Mouse (Mus musculus): Measurements from ENCODE around the gene Sned1. TPM values are rescaled to one million over a fixed set of nuclear protein-coding genes. Genes with fewer than 3 reads are reported as not detected.

The Sned1 gene
- polyA plus RNA-seq, 2 experiments: 0.25 TPM

- WGBS (ENCODE audit: insufficient replicate concordance): 30% methylated on average over 2 of the region's 2 CpGs
- H3K36me3 ChIP-seq (replicated peaks; ENCODE audit: control insufficient read depth, insufficient read depth, low read depth): no peaks in the 10 kb centered on the region
- H3K4me1 ChIP-seq (replicated peaks; ENCODE audit: control insufficient read depth in 2 of 2, insufficient read depth in 2 of 2, low read length in 1 of 2): no peaks in the 10 kb centered on the region
- H3K27ac ChIP-seq: no peak overlapping the region
- H3K9ac ChIP-seq (replicated peaks): no peak overlapping the region
- ATAC-seq (ENCODE audit: insufficient read depth) (no peak), DNase-seq (ENCODE audit: low read depth in 3 of 3, low spot score in 3 of 3) (no peak)
- H3K27me3 ChIP-seq (ENCODE audit: control insufficient read depth, insufficient read depth, low read length): no peaks in the 10 kb centered on the region
- no peak overlapping the region for H3K4me2 ChIP-seq (ENCODE audit: low read depth)
- no peak overlapping the region for H3K4me3 ChIP-seq (ENCODE audit: insufficient read depth in 1 of 2, low read depth in 2 of 2, low read length in 2 of 2)
- TF ChIP-seq EP300 (IDR thresholded peaks at IDR 0.05; ENCODE audit: low read depth) (no peak), CTCF (IDR thresholded peaks at IDR 0.05; ENCODE audit: low read depth) (no peak)
- no peaks in the 10 kb centered on the region for H3K9me3 ChIP-seq (ENCODE audit: control insufficient read depth, low read length)
Observed at GRCm38 (mm10) chr1:93245936-93246335, 10.3 kb downstream of the Sned1 start.

- Histone ChIP-seq H3K9ac (replicated peaks) (no peak overlapping the region), H3K27ac (no peak overlapping the region), H3K4me2 (ENCODE audit: low read depth) (no peak overlapping the region), H3K27me3 (ENCODE audit: control insufficient read depth, insufficient read depth, low read length) (no peaks in the 10 kb centered on the region), H3K9me3 (ENCODE audit: control insufficient read depth, low read length) (no peaks in the 10 kb centered on the region), H3K4me1 (replicated peaks; ENCODE audit: control insufficient read depth in 2 of 2, insufficient read depth in 2 of 2, low read length in 1 of 2) (no peaks in the 10 kb centered on the region), H3K36me3 (replicated peaks; ENCODE audit: control insufficient read depth, insufficient read depth, low read depth) (no peaks in the 10 kb centered on the region), H3K4me3 (ENCODE audit: insufficient read depth in 1 of 2, low read depth in 2 of 2, low read length in 2 of 2) (no peak overlapping the region)
- 42% methylated on average over 2 of the region's 2 CpGs for WGBS (ENCODE audit: insufficient replicate concordance)
- DNase-seq (ENCODE audit: low read depth in 3 of 3, low spot score in 3 of 3) (no peak), ATAC-seq (ENCODE audit: insufficient read depth) (no peak)
- no peak for TF ChIP-seq EP300 (IDR thresholded peaks at IDR 0.05; ENCODE audit: low read depth)
Observed at GRCm38 (mm10) chr1:93252586-93252985, 16.9 kb downstream of the Sned1 start.

- ATAC-seq (ENCODE audit: insufficient read depth): no peak
- no peak overlapping the region for H3K4me2 ChIP-seq (ENCODE audit: low read depth)
- no peaks in the 10 kb centered on the region for H3K36me3 ChIP-seq (replicated peaks; ENCODE audit: control insufficient read depth, insufficient read depth, low read depth)
- no peak overlapping the region for H3K9ac ChIP-seq (replicated peaks)
- no peaks in the 10 kb centered on the region for H3K9me3 ChIP-seq (ENCODE audit: control insufficient read depth, low read length)
- no peak for DNase-seq (ENCODE audit: low read depth in 3 of 3, low spot score in 3 of 3)
- 67% methylated on average over 7 of the region's 7 CpGs for WGBS (ENCODE audit: insufficient replicate concordance)
- no peak overlapping the region for H3K27ac ChIP-seq
- no peaks in the 10 kb centered on the region for H3K27me3 ChIP-seq (ENCODE audit: control insufficient read depth, insufficient read depth, low read length)
- no peaks in the 10 kb centered on the region for H3K4me1 ChIP-seq (replicated peaks; ENCODE audit: control insufficient read depth in 2 of 2, insufficient read depth in 2 of 2, low read length in 1 of 2)
- H3K4me3 ChIP-seq (ENCODE audit: insufficient read depth in 1 of 2, low read depth in 2 of 2, low read length in 2 of 2): no peak overlapping the region
- no peak for TF ChIP-seq EP300 (IDR thresholded peaks at IDR 0.05; ENCODE audit: low read depth)
- no peak for TF ChIP-seq CTCF (IDR thresholded peaks at IDR 0.05; ENCODE audit: low read depth)
Observed at GRCm38 (mm10) chr1:93255761-93256160, 20.1 kb downstream of the Sned1 start.

- no peaks in the 10 kb centered on the region for H3K36me3 ChIP-seq (replicated peaks; ENCODE audit: control insufficient read depth, insufficient read depth, low read depth)
- no peak overlapping the region for H3K9ac ChIP-seq (replicated peaks)
- ATAC-seq (ENCODE audit: insufficient read depth) (no peak), DNase-seq (ENCODE audit: low read depth in 3 of 3, low spot score in 3 of 3) (no peak)
- no peak overlapping the region for H3K4me3 ChIP-seq (ENCODE audit: insufficient read depth in 1 of 2, low read depth in 2 of 2, low read length in 2 of 2)
- no peaks in the 10 kb centered on the region for H3K4me1 ChIP-seq (replicated peaks; ENCODE audit: control insufficient read depth in 2 of 2, insufficient read depth in 2 of 2, low read length in 1 of 2)
- no peak for TF ChIP-seq EP300 (IDR thresholded peaks at IDR 0.05; ENCODE audit: low read depth)
- TF ChIP-seq CTCF (IDR thresholded peaks at IDR 0.05; ENCODE audit: low read depth): no peak
- no peaks in the 10 kb centered on the region for H3K9me3 ChIP-seq (ENCODE audit: control insufficient read depth, low read length)
- H3K27me3 ChIP-seq (ENCODE audit: control insufficient read depth, insufficient read depth, low read length): no peaks in the 10 kb centered on the region
- no peak overlapping the region for H3K4me2 ChIP-seq (ENCODE audit: low read depth)
- 67% methylated on average over 1 of the region's 1 CpGs for WGBS (ENCODE audit: insufficient replicate concordance)
- no peak overlapping the region for H3K27ac ChIP-seq
Observed at GRCm38 (mm10) chr1:93257560-93257959, 21.9 kb downstream of the Sned1 start.

- Histone ChIP-seq H3K27ac (no peak overlapping the region), H3K4me3 (ENCODE audit: insufficient read depth in 1 of 2, low read depth in 2 of 2, low read length in 2 of 2) (no peak overlapping the region), H3K4me1 (replicated peaks; ENCODE audit: control insufficient read depth in 2 of 2, insufficient read depth in 2 of 2, low read length in 1 of 2) (no peaks in the 10 kb centered on the region), H3K36me3 (replicated peaks; ENCODE audit: control insufficient read depth, insufficient read depth, low read depth) (no peaks in the 10 kb centered on the region), H3K9ac (replicated peaks) (no peak overlapping the region), H3K9me3 (ENCODE audit: control insufficient read depth, low read length) (no peaks in the 10 kb centered on the region), H3K4me2 (ENCODE audit: low read depth) (no peak overlapping the region), H3K27me3 (ENCODE audit: control insufficient read depth, insufficient read depth, low read length) (no peaks in the 10 kb centered on the region)
- no peak for DNase-seq (ENCODE audit: low read depth in 3 of 3, low spot score in 3 of 3)
- ATAC-seq (ENCODE audit: insufficient read depth): no peak
- TF ChIP-seq EP300 (IDR thresholded peaks at IDR 0.05; ENCODE audit: low read depth) (no peak), CTCF (IDR thresholded peaks at IDR 0.05; ENCODE audit: low read depth) (no peak)
- WGBS (ENCODE audit: insufficient replicate concordance): 42% methylated on average over 3 of the region's 3 CpGs
Observed at GRCm38 (mm10) chr1:93267207-93267606, 31.6 kb downstream of the Sned1 start.

Measured in liver, embryonic 14.5 days (tissue).